Mouse (Mus musculus): ENCODE measurements around the gene Lce1e. TPM values are rescaled to one million over a fixed set of nuclear protein-coding genes. Genes with fewer than 3 reads are reported as not detected.

Lce1e gene
- polyA plus RNA-seq (2015; fragmentation: Illumina TruSeq; extraction: RNeasy Lipid Tissue Mini Kit (QIAGEN cat#74804); ENCODE audit: insufficient read depth, low read depth, low replicate concordance), result not detected

DNA sequence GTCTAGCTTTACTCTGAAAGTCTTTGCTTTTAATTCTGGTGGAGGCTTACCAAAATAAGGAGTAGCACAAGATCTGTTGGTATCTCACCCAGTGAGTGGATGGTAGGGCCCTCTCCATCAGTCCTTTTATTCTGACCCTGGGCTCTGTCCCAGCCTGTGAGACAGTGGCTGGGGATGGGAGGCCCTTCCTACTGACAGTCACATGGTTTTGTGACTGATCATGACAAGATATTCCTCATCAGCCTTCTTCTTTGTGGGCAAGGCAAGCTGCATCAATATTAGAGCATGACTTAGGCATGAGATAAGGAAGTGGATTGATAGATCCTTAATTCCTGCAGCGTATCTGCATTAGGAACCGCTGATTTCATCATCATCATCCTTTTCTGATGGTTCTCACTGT, at the start of gene Lce1e:
Gene Lce1e, minus strand, starts transcription at position 101 of the 400 bp plus-strand sequence.

GRCm38 (mm10) chr3:92752238-92752637, 43.4 kb upstream of the Lce1e start, which contains the start of gene Lce1g:
Gene Lce1g (minus strand): TSS chr3:92752338.

GRCm38 (mm10) chr3:92738996-92739395, 30.1 kb upstream of the Lce1e start, which contains the start of gene Gm38119:
Gene Gm38119 (minus strand): TSS chr3:92739096.

DNA sequence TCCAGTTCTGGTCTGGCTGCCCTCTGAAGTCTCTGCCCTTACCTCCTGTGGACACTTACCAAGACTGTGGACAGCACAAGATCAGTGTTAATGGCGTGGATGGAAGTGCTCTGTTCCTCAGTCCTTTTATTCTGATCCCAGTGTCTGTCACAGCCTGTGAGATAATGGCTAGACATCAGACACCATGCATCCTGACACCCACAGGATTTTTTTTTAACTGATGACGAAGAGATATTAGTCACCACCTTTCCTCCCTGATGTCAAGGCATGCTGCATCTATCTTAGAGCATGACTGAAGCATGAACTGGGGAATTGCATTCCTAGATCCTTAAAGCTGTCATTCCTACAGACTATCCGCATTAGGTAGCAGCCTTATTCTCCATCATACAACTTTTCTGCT, 11.4 kb upstream of the Lce1e start, which contains the start of gene Lce1f:
Gene Lce1f, minus strand, starts transcription at position 101 of the 400 bp plus-strand sequence.

DNA sequence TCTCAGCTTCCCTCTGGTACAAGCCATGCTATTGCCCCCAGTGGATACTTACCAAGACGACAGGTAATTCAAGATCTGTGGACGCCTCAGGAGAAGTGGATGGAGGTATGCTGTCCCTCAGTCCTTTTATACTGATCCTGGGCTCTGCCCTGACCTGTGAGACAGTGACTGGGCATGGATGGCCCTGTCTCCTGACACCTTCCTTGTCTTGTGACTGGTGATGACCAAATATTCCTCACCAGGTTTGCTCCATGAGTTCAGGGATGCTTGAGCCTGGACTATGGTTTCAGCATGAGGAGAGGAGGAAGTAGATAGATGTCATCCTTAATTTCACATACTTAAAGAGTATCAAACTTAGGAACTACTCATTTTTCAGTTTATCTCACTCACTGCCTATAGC, 21.8 kb downstream of the Lce1e start, which contains the start of gene Lce1d:
Gene Lce1d, minus strand, starts transcription at position 101 of the 400 bp plus-strand sequence.

GRCm38 (mm10) chr3:92678947-92679346, 29.9 kb downstream of the Lce1e start, which contains the start of gene Lce1c:
Gene Lce1c (plus strand): TSS chr3:92679247.

GRCm38 (mm10) chr3:92670215-92670614, 38.7 kb downstream of the Lce1e start, which contains the start of gene Lce1a2:
Gene Lce1a2 (minus strand): TSS chr3:92670315.

Other genes starting within 250 kb of the Lce1e start
- gene Sprr1a, start 223.2 kb downstream of the Lce1e start, polyA plus RNA-seq (2015; fragmentation: Illumina TruSeq; extraction: RNeasy Lipid Tissue Mini Kit (QIAGEN cat#74804); ENCODE audit: insufficient read depth, low read depth, low replicate concordance), result not detected
- not detected for gene Sprr4, start 208.6 kb downstream of the Lce1e start, polyA plus RNA-seq (2015; fragmentation: Illumina TruSeq; extraction: RNeasy Lipid Tissue Mini Kit (QIAGEN cat#74804); ENCODE audit: insufficient read depth, low read depth, low replicate concordance)
- not detected for gene 2310046K23Rik, start 174.6 kb downstream of the Lce1e start, polyA plus RNA-seq (2015; fragmentation: Illumina TruSeq; extraction: RNeasy Lipid Tissue Mini Kit (QIAGEN cat#74804); ENCODE audit: insufficient read depth, low read depth, low replicate concordance)
- not detected for gene Ivl, start 135.3 kb downstream of the Lce1e start, polyA plus RNA-seq (2015; fragmentation: Illumina TruSeq; extraction: RNeasy Lipid Tissue Mini Kit (QIAGEN cat#74804); ENCODE audit: insufficient read depth, low read depth, low replicate concordance)
- not detected for gene Smcp, start 120.1 kb downstream of the Lce1e start, polyA plus RNA-seq (2015; fragmentation: Illumina TruSeq; extraction: RNeasy Lipid Tissue Mini Kit (QIAGEN cat#74804); ENCODE audit: insufficient read depth, low read depth, low replicate concordance)
- not detected for gene 2210017I01Rik, start 101.6 kb downstream of the Lce1e start, polyA plus RNA-seq (2015; fragmentation: Illumina TruSeq; extraction: RNeasy Lipid Tissue Mini Kit (QIAGEN cat#74804); ENCODE audit: insufficient read depth, low read depth, low replicate concordance)
- not detected for gene Lce6a, start 87.4 kb downstream of the Lce1e start, polyA plus RNA-seq (2015; fragmentation: Illumina TruSeq; extraction: RNeasy Lipid Tissue Mini Kit (QIAGEN cat#74804); ENCODE audit: insufficient read depth, low read depth, low replicate concordance)
- gene Lce1a1, start 60.8 kb downstream of the Lce1e start, polyA plus RNA-seq (2015; fragmentation: Illumina TruSeq; extraction: RNeasy Lipid Tissue Mini Kit (QIAGEN cat#74804); ENCODE audit: insufficient read depth, low read depth, low replicate concordance), result not detected
- gene Lce1b, start 52.1 kb downstream of the Lce1e start, polyA plus RNA-seq (2015; fragmentation: Illumina TruSeq; extraction: RNeasy Lipid Tissue Mini Kit (QIAGEN cat#74804); ENCODE audit: insufficient read depth, low read depth, low replicate concordance), result not detected
- not detected for gene Lce1a2, start 38.8 kb downstream of the Lce1e start, polyA plus RNA-seq (2015; fragmentation: Illumina TruSeq; extraction: RNeasy Lipid Tissue Mini Kit (QIAGEN cat#74804); ENCODE audit: insufficient read depth, low read depth, low replicate concordance)
- gene Lce1c, start 29.8 kb downstream of the Lce1e start, polyA plus RNA-seq (2015; fragmentation: Illumina TruSeq; extraction: RNeasy Lipid Tissue Mini Kit (QIAGEN cat#74804); ENCODE audit: insufficient read depth, low read depth, low replicate concordance), result not detected
- not detected for gene Lce1d, start 21.9 kb downstream of the Lce1e start, polyA plus RNA-seq (2015; fragmentation: Illumina TruSeq; extraction: RNeasy Lipid Tissue Mini Kit (QIAGEN cat#74804); ENCODE audit: insufficient read depth, low read depth, low replicate concordance)
- not detected for gene Lce1f, start 11.3 kb upstream of the Lce1e start, polyA plus RNA-seq (2015; fragmentation: Illumina TruSeq; extraction: RNeasy Lipid Tissue Mini Kit (QIAGEN cat#74804); ENCODE audit: insufficient read depth, low read depth, low replicate concordance)
- not detected for gene Gm38119, start 30.0 kb upstream of the Lce1e start, polyA plus RNA-seq (2015; fragmentation: Illumina TruSeq; extraction: RNeasy Lipid Tissue Mini Kit (QIAGEN cat#74804); ENCODE audit: insufficient read depth, low read depth, low replicate concordance)
- not detected for gene Lce1g, start 43.3 kb upstream of the Lce1e start, polyA plus RNA-seq (2015; fragmentation: Illumina TruSeq; extraction: RNeasy Lipid Tissue Mini Kit (QIAGEN cat#74804); ENCODE audit: insufficient read depth, low read depth, low replicate concordance)
- gene Lce1h, start 56.0 kb upstream of the Lce1e start, polyA plus RNA-seq (2015; fragmentation: Illumina TruSeq; extraction: RNeasy Lipid Tissue Mini Kit (QIAGEN cat#74804); ENCODE audit: insufficient read depth, low read depth, low replicate concordance), result not detected
- gene Lce1i, start 69.8 kb upstream of the Lce1e start, polyA plus RNA-seq (2015; fragmentation: Illumina TruSeq; extraction: RNeasy Lipid Tissue Mini Kit (QIAGEN cat#74804); ENCODE audit: insufficient read depth, low read depth, low replicate concordance), result not detected
- not detected for gene Lce1j, start 81.4 kb upstream of the Lce1e start, polyA plus RNA-seq (2015; fragmentation: Illumina TruSeq; extraction: RNeasy Lipid Tissue Mini Kit (QIAGEN cat#74804); ENCODE audit: insufficient read depth, low read depth, low replicate concordance)
- not detected for gene Lce1k, start 98.8 kb upstream of the Lce1e start, polyA plus RNA-seq (2015; fragmentation: Illumina TruSeq; extraction: RNeasy Lipid Tissue Mini Kit (QIAGEN cat#74804); ENCODE audit: insufficient read depth, low read depth, low replicate concordance)
- not detected for gene Kprp, start 118.2 kb upstream of the Lce1e start, polyA plus RNA-seq (2015; fragmentation: Illumina TruSeq; extraction: RNeasy Lipid Tissue Mini Kit (QIAGEN cat#74804); ENCODE audit: insufficient read depth, low read depth, low replicate concordance)
- not detected for gene Lce1l, start 142.2 kb upstream of the Lce1e start, polyA plus RNA-seq (2015; fragmentation: Illumina TruSeq; extraction: RNeasy Lipid Tissue Mini Kit (QIAGEN cat#74804); ENCODE audit: insufficient read depth, low read depth, low replicate concordance)
- gene 2310050C09Rik, start 161.1 kb upstream of the Lce1e start, polyA plus RNA-seq (2015; fragmentation: Illumina TruSeq; extraction: RNeasy Lipid Tissue Mini Kit (QIAGEN cat#74804); ENCODE audit: insufficient read depth, low read depth, low replicate concordance), result not detected
- not detected for gene Lce3a, start 217.2 kb upstream of the Lce1e start, polyA plus RNA-seq (2015; fragmentation: Illumina TruSeq; extraction: RNeasy Lipid Tissue Mini Kit (QIAGEN cat#74804); ENCODE audit: insufficient read depth, low read depth, low replicate concordance)
- gene Lce3b, start 223.9 kb upstream of the Lce1e start, polyA plus RNA-seq (2015; fragmentation: Illumina TruSeq; extraction: RNeasy Lipid Tissue Mini Kit (QIAGEN cat#74804); ENCODE audit: insufficient read depth, low read depth, low replicate concordance), result not detected
- gene Lce3c, start 235.4 kb upstream of the Lce1e start, polyA plus RNA-seq (2015; fragmentation: Illumina TruSeq; extraction: RNeasy Lipid Tissue Mini Kit (QIAGEN cat#74804); ENCODE audit: insufficient read depth, low read depth, low replicate concordance), result not detected
- not detected for gene Lce3d, start 248.3 kb upstream of the Lce1e start, polyA plus RNA-seq (2015; fragmentation: Illumina TruSeq; extraction: RNeasy Lipid Tissue Mini Kit (QIAGEN cat#74804); ENCODE audit: insufficient read depth, low read depth, low replicate concordance)

All from pancreas, adult 10 weeks (tissue).